Mouse (Mus musculus) forebrain, embryonic 14.5 days (tissue): ENCODE measurements around the gene Ina. TPM values are rescaled to one million over a fixed set of nuclear protein-coding genes. Genes with fewer than 3 reads are reported as not detected.

Experiments used
- polyA plus RNA-seq: library from polyadenylated mRNA; unstranded; fragments of >200 nt; fragmentation: Nextera tagmentation; extraction: Ambion mirVana; gene quantifications from 2 replicates; pipeline ENCODE4 v1.2.1, GENCODE M21; 2014

The Ina gene
- polyA plus RNA-seq, 1 experiment from 2014 or later = 253 TPM

Other genes starting within 250 kb of the Ina start
- gene Nt5c2, start 455 bp downstream of the Ina start, polyA plus RNA-seq = 84.2 and 86.2 TPM in 2 replicates
- gene Pcgf6, start 36.2 kb downstream of the Ina start, polyA plus RNA-seq = 20.4 and 23.0 TPM in 2 replicates
- 8.4 and 10.2 TPM in 2 replicates for gene Taf5, start 53.0 kb downstream of the Ina start, polyA plus RNA-seq
- gene Usmg5, start 75.9 kb downstream of the Ina start, polyA plus RNA-seq = 1,398 and 1,484 TPM in 2 replicates
- 5.7 and 7.4 TPM in 2 replicates for gene Pdcd11, start 76.1 kb downstream of the Ina start, polyA plus RNA-seq
- 0.69 and 0.83 TPM in 2 replicates for gene Calhm2, start 123.6 kb downstream of the Ina start, polyA plus RNA-seq
- not detected in 2 replicates for gene Calhm1, start 129.6 kb downstream of the Ina start, polyA plus RNA-seq
- gene Calhm3, start 143.1 kb downstream of the Ina start, polyA plus RNA-seq = not detected in 2 replicates
- 3.7 and 6.4 TPM in 2 replicates for gene Neurl1a, start 164.1 kb downstream of the Ina start, polyA plus RNA-seq